Mouse (Mus musculus): ENCODE data around the gene Frem1. TPM values are rescaled to one million over a fixed set of nuclear protein-coding genes. Genes with fewer than 3 reads are reported as not detected.

Gene Frem1
- polyA plus RNA-seq, 1 experiment from 2014 or later: 18.7 TPM

GRCm38 (mm10) chr4:82875532-82875931 is 176.6 kb downstream of the Frem1 start:
- Histone ChIP-seq H3K4me2 (ENCODE audit: low read length) (no peak overlapping the region), H3K27me3 (ENCODE audit: insufficient read depth, low read length) (no peaks in the 10 kb centered on the region), H3K9ac (ENCODE audit: low read depth, low read length) (no peak overlapping the region), H3K4me1 (replicated peaks; ENCODE audit: insufficient read depth, low read length) (no peaks in the 10 kb centered on the region), H3K9me3 (replicated peaks; ENCODE audit: low read length) (no peaks in the 10 kb centered on the region), H3K4me3 (replicated peaks; ENCODE audit: low read depth, low read length) (no peak overlapping the region), H3K36me3 (ENCODE audit: insufficient read depth, low read length) (no peaks in the 10 kb centered on the region), H3K27ac (no peak overlapping the region)
- DNase-seq (ENCODE audit: low spot score): no peak
- 63% methylated on average over 4 of the region's 4 CpGs for WGBS
- ATAC-seq (replicated peaks; ENCODE audit: low FRiP score, low read depth): no peak
- TF ChIP-seq CTCF (IDR thresholded peaks at IDR 0.05; ENCODE audit: low read depth): no peak

GRCm38 (mm10) chr4:82874791-82875190 is 177.3 kb downstream of the Frem1 start:
- Histone ChIP-seq H3K27me3 (ENCODE audit: insufficient read depth, low read length) (no peaks in the 10 kb centered on the region), H3K27ac (no peak overlapping the region), H3K4me3 (replicated peaks; ENCODE audit: low read depth, low read length) (no peak overlapping the region), H3K4me1 (replicated peaks; ENCODE audit: insufficient read depth, low read length) (no peaks in the 10 kb centered on the region), H3K9ac (ENCODE audit: low read depth, low read length) (no peak overlapping the region), H3K4me2 (ENCODE audit: low read length) (no peak overlapping the region), H3K36me3 (ENCODE audit: insufficient read depth, low read length) (no peaks in the 10 kb centered on the region), H3K9me3 (replicated peaks; ENCODE audit: low read length) (no peaks in the 10 kb centered on the region)
- no peak for TF ChIP-seq CTCF (IDR thresholded peaks at IDR 0.05; ENCODE audit: low read depth)
- DNase-seq (ENCODE audit: low spot score): no peak
- WGBS: 59% methylated on average over 4 of the region's 4 CpGs
- no peak for ATAC-seq (replicated peaks; ENCODE audit: low FRiP score, low read depth)

GRCm38 (mm10) chr4:82872548-82872947 is 179.6 kb downstream of the Frem1 start:
- TF ChIP-seq CTCF (IDR thresholded peaks at IDR 0.05; ENCODE audit: low read depth): no peak
- Histone ChIP-seq H3K9me3 (replicated peaks; ENCODE audit: low read length) (no peaks in the 10 kb centered on the region), H3K9ac (ENCODE audit: low read depth, low read length) (no peak overlapping the region), H3K4me3 (replicated peaks; ENCODE audit: low read depth, low read length) (no peak overlapping the region), H3K27ac (no peak overlapping the region), H3K36me3 (ENCODE audit: insufficient read depth, low read length) (no peaks in the 10 kb centered on the region), H3K4me2 (ENCODE audit: low read length) (no peak overlapping the region), H3K4me1 (replicated peaks; ENCODE audit: insufficient read depth, low read length) (no peaks in the 10 kb centered on the region), H3K27me3 (ENCODE audit: insufficient read depth, low read length) (no peaks in the 10 kb centered on the region)
- ATAC-seq (replicated peaks; ENCODE audit: low FRiP score, low read depth) (no peak), DNase-seq (ENCODE audit: low spot score) (no peak)
- WGBS: 74% methylated on average over 4 of the region's 4 CpGs

- ATAC-seq (replicated peaks; ENCODE audit: low FRiP score, low read depth): no peak
These were observed 180.0 kb downstream of the Frem1 start for GRCm38 (mm10) chr4:82872121-82872520.

GRCm38 (mm10) chr4:82870931-82871330 is 181.2 kb downstream of the Frem1 start:
- Histone ChIP-seq H3K9me3 (replicated peaks; ENCODE audit: low read length) (no peaks in the 10 kb centered on the region), H3K9ac (ENCODE audit: low read depth, low read length) (no peak overlapping the region), H3K4me1 (replicated peaks; ENCODE audit: insufficient read depth, low read length) (no peaks in the 10 kb centered on the region), H3K27me3 (ENCODE audit: insufficient read depth, low read length) (no peaks in the 10 kb centered on the region), H3K36me3 (ENCODE audit: insufficient read depth, low read length) (no peaks in the 10 kb centered on the region), H3K4me3 (replicated peaks; ENCODE audit: low read depth, low read length) (no peak overlapping the region), H3K4me2 (ENCODE audit: low read length) (no peak overlapping the region), H3K27ac (no peak overlapping the region)
- ATAC-seq (replicated peaks; ENCODE audit: low FRiP score, low read depth) (no peak), DNase-seq (ENCODE audit: low spot score) (no peak)
- TF ChIP-seq CTCF (IDR thresholded peaks at IDR 0.05; ENCODE audit: low read depth): no peak
- 66% methylated on average over 6 of the region's 6 CpGs for WGBS

More at GRCm38 (mm10) chr4:82872121-82872520, 180.0 kb downstream of the Frem1 start:
- WGBS: 52% methylated on average over 6 of the region's 6 CpGs
- no peaks in the 10 kb centered on the region for H3K9me3 ChIP-seq (replicated peaks; ENCODE audit: low read length)
- no peak overlapping the region for H3K4me2 ChIP-seq (ENCODE audit: low read length)
- H3K4me3 ChIP-seq (replicated peaks; ENCODE audit: low read depth, low read length): no peak overlapping the region
- DNase-seq (ENCODE audit: low spot score): no peak
- no peak overlapping the region for H3K27ac ChIP-seq
- H3K9ac ChIP-seq (ENCODE audit: low read depth, low read length): no peak overlapping the region
- no peaks in the 10 kb centered on the region for H3K27me3 ChIP-seq (ENCODE audit: insufficient read depth, low read length)
- no peaks in the 10 kb centered on the region for H3K36me3 ChIP-seq (ENCODE audit: insufficient read depth, low read length)
- no peak for TF ChIP-seq CTCF (IDR thresholded peaks at IDR 0.05; ENCODE audit: low read depth)
- H3K4me1 ChIP-seq (replicated peaks; ENCODE audit: insufficient read depth, low read length): no peaks in the 10 kb centered on the region

- Histone ChIP-seq H3K9me3 (replicated peaks; ENCODE audit: low read length) (no peaks in the 10 kb centered on the region), H3K9ac (ENCODE audit: low read depth, low read length) (no peak overlapping the region), H3K36me3 (ENCODE audit: insufficient read depth, low read length) (no peaks in the 10 kb centered on the region), H3K27me3 (ENCODE audit: insufficient read depth, low read length) (no peaks in the 10 kb centered on the region), H3K27ac (no peak overlapping the region), H3K4me2 (ENCODE audit: low read length) (no peak overlapping the region), H3K4me1 (replicated peaks; ENCODE audit: insufficient read depth, low read length) (no peaks in the 10 kb centered on the region), H3K4me3 (replicated peaks; ENCODE audit: low read depth, low read length) (no peak overlapping the region)
- ATAC-seq (replicated peaks; ENCODE audit: low FRiP score, low read depth) (no peak), DNase-seq (ENCODE audit: low spot score) (no peak)
- WGBS: 68% methylated on average over 5 of the region's 5 CpGs
- no peak for TF ChIP-seq CTCF (IDR thresholded peaks at IDR 0.05; ENCODE audit: low read depth)
These were observed 184.3 kb downstream of the Frem1 start for GRCm38 (mm10) chr4:82867731-82868445.

GRCm38 (mm10) chr4:82867111-82867510 is 185.0 kb downstream of the Frem1 start:
- Histone ChIP-seq H3K4me1 (replicated peaks; ENCODE audit: insufficient read depth, low read length) (no peaks in the 10 kb centered on the region), H3K4me3 (replicated peaks; ENCODE audit: low read depth, low read length) (no peak overlapping the region), H3K27me3 (ENCODE audit: insufficient read depth, low read length) (no peaks in the 10 kb centered on the region), H3K9ac (ENCODE audit: low read depth, low read length) (no peak overlapping the region), H3K4me2 (ENCODE audit: low read length) (no peak overlapping the region), H3K36me3 (ENCODE audit: insufficient read depth, low read length) (no peaks in the 10 kb centered on the region), H3K27ac (no peak overlapping the region), H3K9me3 (replicated peaks; ENCODE audit: low read length) (no peaks in the 10 kb centered on the region)
- DNase-seq (ENCODE audit: low spot score) (no peak), ATAC-seq (replicated peaks; ENCODE audit: low FRiP score, low read depth) (no peak)
- WGBS: 63% methylated on average over 4 of the region's 4 CpGs
- no peak for TF ChIP-seq CTCF (IDR thresholded peaks at IDR 0.05; ENCODE audit: low read depth)

Data from kidney, postnatal 0 days (tissue).